8 mouse cellular contexts compared by ENCODE assay signal in the genomic region with DNA sequence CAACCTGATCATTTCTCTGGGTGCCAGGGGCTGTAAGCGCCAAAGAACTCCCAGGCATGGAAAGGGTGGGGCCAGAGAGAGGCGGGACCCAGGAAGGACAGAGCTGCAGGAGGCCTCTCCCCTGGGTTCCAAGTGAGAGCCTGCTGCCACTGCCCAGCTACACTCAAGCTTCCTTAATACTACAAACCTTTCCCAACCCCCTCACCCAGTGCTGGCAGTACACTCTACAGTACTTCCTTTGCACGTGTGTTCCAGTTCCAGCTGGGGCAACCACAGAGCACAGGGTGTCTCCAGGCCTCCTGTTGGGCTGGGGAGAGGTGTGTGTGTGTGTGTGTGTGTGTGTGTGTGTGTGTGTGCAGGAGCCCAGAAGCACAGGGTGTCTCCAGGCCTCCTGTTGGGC. TPM values are rescaled to one million over a fixed set of nuclear protein-coding genes. Genes with fewer than 3 reads are reported as not detected.
DNase-seq lines count a peak whose midpoint lies in the region; ATAC-seq lines count a peak whose summit lies in the region.

No protein-coding gene starts in this region.

- H3K36me3 ChIP-seq in kidney, embryonic 14.5 days (ENCODE audit: control insufficient read depth, insufficient read depth, low read length): no peaks in the 10 kb centered on the region

- H3K4me3 ChIP-seq in kidney, embryonic 14.5 days (ENCODE audit: low read length): no peak overlapping the region

- peaks cover 65% of the 10 kb centered on the region for H3K4me1 ChIP-seq in kidney, embryonic 14.5 days (ENCODE audit: control insufficient read depth, insufficient read depth, low read length)

- H3K27ac ChIP-seq in kidney, embryonic 14.5 days (ENCODE audit: low read depth, low read length): peak overlapping the region; percentile 71

- DNase-seq in 416B (ENCODE audit: low read depth): peak; percentile 87
- peak; percentile 35 for DNase-seq in c-Kit-positive CD71-positive TER-119-positive erythroid progenitor cells, embryonic 14.5 days (ENCODE audit: low spot score)
- DNase-seq in lung, postnatal 14 days: peak; percentile 54
- peak; percentile 71 to 77 for DNase-seq in thymus, postnatal 10 days (ENCODE audit: low spot score in 2 of 2)
- DNase-seq in gastrocnemius, postnatal 14 days: no peak
- no peak for DNase-seq in adrenal gland, adult 18-20 months (ENCODE audit: low spot score in 2 of 2)
- no peak for DNase-seq in gastrocnemius, adult 8-10 months (ENCODE audit: low spot score in 2 of 2)

- H3K9ac ChIP-seq in kidney, embryonic 14.5 days (ENCODE audit: low read depth, low read length): no peak overlapping the region

- H3K9me3 ChIP-seq in kidney, embryonic 14.5 days (ENCODE audit: control insufficient read depth, low read length): no peaks in the 10 kb centered on the region

- no peaks in the 10 kb centered on the region for H3K27me3 ChIP-seq in kidney, embryonic 14.5 days (ENCODE audit: control insufficient read depth, insufficient read depth, low read length)

- ATAC-seq in kidney, embryonic 14.5 days (ENCODE audit: low FRiP score, low TSS enrichment): no peak; the same call in 1 of the 2 replicates

- WGBS in kidney, embryonic 14.5 days: 31% methylated on average over 3 of the region's 3 CpGs

- no peak overlapping the region for H3K4me2 ChIP-seq in kidney, embryonic 14.5 days (replicated peaks; ENCODE audit: low read depth, low read length)

- intact Hi-C loops in gastrocnemius, postnatal 14 days (cut with DNase I; ENCODE audit: low total_unique reads): no loop called here

RNA-seq across cellular contexts. Expression of a gene that starts 56.8 kb away (rescaled TPM):
- 11.3 and 12.1 TPM in 2 replicates for polyA plus RNA-seq in kidney, embryonic 14.5 days (2014; fragmentation: Nextera tagmentation; extraction: Ambion mirVana)
- 10 to 100 TPM; 22.7 to 28.7 TPM for total RNA-seq in gastrocnemius, postnatal 14 days (2021)
- 10 to 100 TPM; 23.9 to 24.1 TPM for total RNA-seq in adrenal gland, adult 18-20 months (2021)
- 10 to 100 TPM; 32.6 to 36.2 (median 34.6) TPM for total RNA-seq in gastrocnemius, adult 8-10 months (2022)

Comparison
In these comparisons a context has a peak if more than half of its experiments do, and no peak if none do; other contexts are left out.
1. DNase-seq: peak in 416B (single experiment), c-Kit-positive CD71-positive TER-119-positive erythroid progenitor cells, embryonic 14.5 days (single experiment), lung, postnatal 14 days (single experiment) and thymus, postnatal 10 days (2 of 2); none in gastrocnemius, postnatal 14 days (single experiment), adrenal gland, adult 18-20 months (0 of 2) and gastrocnemius, adult 8-10 months (0 of 2).